Mouse (Mus musculus): ENCODE measurements around the gene Zfp428.

Gene Zfp428

GRCm38 (mm10) chr7:24523723-24524122 is 16.9 kb downstream of the Zfp428 start:
- no peak for DNase-seq

- no peak for DNase-seq
Observed at GRCm38 (mm10) chr7:24524978-24525377, 18.2 kb downstream of the Zfp428 start.

- DNase-seq: peak; percentile 75 to 81
Observed at GRCm38 (mm10) chr7:24525686-24526420, 19.0 kb downstream of the Zfp428 start.

- DNase-seq: no peak
Observed at GRCm38 (mm10) chr7:24528861-24529260, 22.1 kb downstream of the Zfp428 start.

- DNase-seq: peak in 1 of 2 experiments; percentile 36
Observed at GRCm38 (mm10) chr7:24529580-24529979, 22.8 kb downstream of the Zfp428 start.

- peak; percentile 99 for DNase-seq
Observed at GRCm38 (mm10) chr7:24530062-24530931, 23.5 kb downstream of the Zfp428 start, which contains the start of gene Irgq. Gene Irgq, plus strand, starts transcription at chr7:24530689.

- peak; percentile 82 to 85 for DNase-seq
Observed at GRCm38 (mm10) chr7:24531211-24531971, 24.6 kb downstream of the Zfp428 start.

GRCm38 (mm10) chr7:24533031-24533571 is 26.3 kb downstream of the Zfp428 start:
- DNase-seq: no peak

- DNase-seq: peak in 1 of 2 experiments; percentile 38
Observed at GRCm38 (mm10) chr7:24533806-24534205, 27.0 kb downstream of the Zfp428 start.

GRCm38 (mm10) chr7:24534301-24534700 is 27.5 kb downstream of the Zfp428 start:
- peak in 1 of 2 experiments; percentile 35 for DNase-seq

GRCm38 (mm10) chr7:24537081-24537480 is 30.3 kb downstream of the Zfp428 start:
- DNase-seq: no peak

- DNase-seq: peak; percentile 77 to 82
Observed at GRCm38 (mm10) chr7:24537591-24537990, 30.8 kb downstream of the Zfp428 start.

- no peak for DNase-seq
Observed at GRCm38 (mm10) chr7:24538154-24538553, 31.3 kb downstream of the Zfp428 start.

GRCm38 (mm10) chr7:24538701-24539100 is 31.9 kb downstream of the Zfp428 start:
- no peak for DNase-seq

GRCm38 (mm10) chr7:24539686-24540085 is 32.9 kb downstream of the Zfp428 start:
- no peak for DNase-seq

- no peak for DNase-seq
Observed at GRCm38 (mm10) chr7:24544506-24544905, 37.7 kb downstream of the Zfp428 start.

- DNase-seq: peak in 1 of 2 experiments; percentile 39
Observed at GRCm38 (mm10) chr7:24546068-24546614, 39.3 kb downstream of the Zfp428 start, which contains the start of the genes Pinlyp and Xrcc1. Gene Pinlyp, minus strand, starts transcription at chr7:24546118. Gene Xrcc1, plus strand, starts transcription at chr7:24546289.

- DNase-seq: peak; percentile 99 to 100
Observed at GRCm38 (mm10) chr7:24546634-24547389, 40.0 kb downstream of the Zfp428 start.

- peak in 1 of 2 experiments; percentile 42 for DNase-seq
Observed at GRCm38 (mm10) chr7:24547534-24548036, 40.8 kb downstream of the Zfp428 start.

- DNase-seq: no peak
Observed at GRCm38 (mm10) chr7:24551985-24552759, 45.4 kb downstream of the Zfp428 start.

All from cerebellum, adult 18-20 months (tissue).